Mouse (Mus musculus): ENCODE results near the gene Ugt1a5.
"Not testable (repeated sequence)": the region's sequence is repeated elsewhere in the genome, so short reads cannot be mapped to it uniquely, and the experiment has no call there.

- not testable (repeated sequence) for TF ChIP-seq CTCF (IDR thresholded peaks at IDR 0.05; ENCODE audit: extremely low read depth, insufficient read depth, insufficient read length, insufficient replicate concordance); POLR2A (IDR thresholded peaks at IDR 0.05; ENCODE audit: low read depth, low read length)
These were observed 6.4 kb downstream of the Ugt1a5 start for GRCm38 (mm10) chr1:88172190-88172589.
